Mouse (Mus musculus) lung, postnatal 4 days (tissue): ENCODE measurements at regions not wholly inside any gene's neighbourhood (a gene's known extent, or its start where the extent isn't known, plus 50 kb on each side); places are given as distances from the start of the nearest gene placed in this dataset.
A peak's percentile ranks its signal among the peaks of the same experiment; 100 is the strongest.
"Not testable (repeated sequence)": the region's sequence is repeated elsewhere in the genome, so short reads cannot be mapped to it uniquely, and the experiment has no call there.

Experiments
- DNase-seq, 2 experiments: peaks; one replicate each; pipeline ENCODE4 v3.0.0; 2021

GRCm38 (mm10) chr3:113105979-113106378 is 152.7 kb downstream of the Amy2a5 start:
- no peak for DNase-seq

- not testable (repeated sequence) for DNase-seq
Observed at GRCm38 (mm10) chr3:113090850-113091249, 167.8 kb downstream of the Amy2a5 start.

- peak in 1 of 2 experiments; percentile 6 for DNase-seq
Observed at GRCm38 (mm10) chr3:113080704-113081103, 177.9 kb downstream of the Amy2a5 start.
